Mouse (Mus musculus) kidney, postnatal 0 days (tissue): ENCODE data around the gene Usp8. TPM values are rescaled to one million over a fixed set of nuclear protein-coding genes. Genes with fewer than 3 reads are reported as not detected.
A peak's percentile ranks its signal among the peaks of the same experiment; 100 is the strongest.

ENCODE experiments used
- ATAC-seq: fragments of 200-750 bp; cut with Nextera tagmentation; replicated peaks from 2 replicates; pipeline ENCODE4 v1.8.0; 2017; ENCODE audit warnings: low read depth, moderate number of reproducible peaks, moderate TSS enrichment, moderate library complexity; ENCODE audit not compliant: low FRiP score
- DNase-seq: peaks from one replicate; pipeline ENCODE4 v3.0.0-alpha.2; 2016; ENCODE audit warnings: low spot score
- H3K27ac ChIP-seq: fragments of 300-500 bp; sonication (generic); 2 replicates; pipeline ENCODE4 v1.5.1; 2014; ENCODE audit warnings: mild to moderate bottlenecking
- H3K27me3 ChIP-seq: fragments of 300-500 bp; sonication (generic); 2 replicates; pipeline ENCODE4 v1.6.1; 2014; ENCODE audit warnings: low read length, mixed read lengths; ENCODE audit not compliant: insufficient read depth
- H3K36me3 ChIP-seq: fragments of 300-500 bp; sonication (generic); 2 replicates; pipeline ENCODE4 v1.6.1; 2014; ENCODE audit warnings: low read length, mixed read lengths; ENCODE audit not compliant: insufficient read depth
- H3K4me1 ChIP-seq: fragments of 300-500 bp; sonication (generic); replicated peaks from 2 replicates; pipeline ENCODE4 v1.6.1; 2014; ENCODE audit warnings: antibody characterized with exemption, low read length, mixed read lengths; ENCODE audit not compliant: insufficient read depth
- H3K4me2 ChIP-seq: fragments of 300-500 bp; sonication (generic); 2 replicates; pipeline ENCODE4 v1.6.1; 2014; ENCODE audit warnings: mild to moderate bottlenecking, low read length, moderate library complexity, mixed read lengths
- H3K4me3 ChIP-seq: fragments of 300-500 bp; sonication (generic); replicated peaks from 2 replicates; pipeline ENCODE4 v1.5.1; 2014; ENCODE audit warnings: low read depth, low read length
- H3K9ac ChIP-seq: fragments of 300-500 bp; sonication (generic); 2 replicates; pipeline ENCODE4 v1.6.1; 2014; ENCODE audit warnings: low read depth, low read length
- H3K9me3 ChIP-seq: fragments of 300-500 bp; sonication (generic); replicated peaks from 2 replicates; pipeline ENCODE4 v1.6.1; 2016; ENCODE audit warnings: low read length, inconsistent platforms, mixed read lengths
- CTCF ChIP-seq: IDR thresholded peaks from 2 replicates; pipeline ENCODE4 v1.5.1; 2016; ENCODE audit warnings: antibody characterized with exemption, low read depth, mild to moderate bottlenecking, moderate library complexity
- WGBS: fragments of 180-500 bp; shearing (Covaris S2); extraction: QIAGEN DNeasy Blood & Tissue Kit; methylation state at CpG from one replicate; pipeline ENCODE4 v1.1.7; 2014; 5-methylcytosine and 5-hydroxymethylcytosine counted together
- polyA plus RNA-seq: library from polyadenylated mRNA; unstranded; fragments of >200 nt; fragmentation: Nextera tagmentation; extraction: Ambion mirVana; gene quantifications from 2 replicates; pipeline ENCODE4 v1.2.1, GENCODE M21; 2015

The Usp8 gene
- polyA plus RNA-seq, 1 experiment from 2014 or later, result 35.7 TPM

DNA sequence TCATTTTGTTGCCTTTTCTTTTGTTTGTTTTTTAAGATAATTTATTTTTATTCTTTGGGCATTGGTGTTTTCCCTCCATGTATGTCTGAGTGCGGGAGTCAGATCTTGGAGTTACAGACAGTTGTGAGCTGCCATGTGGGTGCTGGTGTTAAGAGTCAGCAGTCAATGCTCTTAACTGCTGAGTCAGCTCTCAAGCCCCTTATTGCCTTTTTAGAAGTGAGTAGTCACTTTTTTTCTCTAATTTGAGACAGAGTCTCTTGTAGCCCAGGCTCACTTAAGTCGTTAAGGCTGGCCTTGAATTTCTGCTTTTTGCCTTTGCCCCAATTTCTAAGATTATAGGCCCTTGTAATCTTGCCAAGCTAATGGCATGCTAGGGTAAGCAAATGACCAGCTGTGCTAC, 23.4 kb downstream of the Usp8 start:
- Histone ChIP-seq H3K9me3 (no peaks in the 10 kb centered on the region), H3K4me2 (no peak overlapping the region), H3K4me1 (no peaks in the 10 kb centered on the region), H3K9ac (no peak overlapping the region), H3K4me3 (no peak overlapping the region), H3K36me3 (peaks cover 42% of the 10 kb centered on the region), H3K27me3 (no peaks in the 10 kb centered on the region), H3K27ac (no peak overlapping the region)
- no peak for ATAC-seq
- no peak for TF ChIP-seq CTCF
- no peak for DNase-seq
- 89% methylated on average over 2 of the region's 2 CpGs for WGBS

DNA sequence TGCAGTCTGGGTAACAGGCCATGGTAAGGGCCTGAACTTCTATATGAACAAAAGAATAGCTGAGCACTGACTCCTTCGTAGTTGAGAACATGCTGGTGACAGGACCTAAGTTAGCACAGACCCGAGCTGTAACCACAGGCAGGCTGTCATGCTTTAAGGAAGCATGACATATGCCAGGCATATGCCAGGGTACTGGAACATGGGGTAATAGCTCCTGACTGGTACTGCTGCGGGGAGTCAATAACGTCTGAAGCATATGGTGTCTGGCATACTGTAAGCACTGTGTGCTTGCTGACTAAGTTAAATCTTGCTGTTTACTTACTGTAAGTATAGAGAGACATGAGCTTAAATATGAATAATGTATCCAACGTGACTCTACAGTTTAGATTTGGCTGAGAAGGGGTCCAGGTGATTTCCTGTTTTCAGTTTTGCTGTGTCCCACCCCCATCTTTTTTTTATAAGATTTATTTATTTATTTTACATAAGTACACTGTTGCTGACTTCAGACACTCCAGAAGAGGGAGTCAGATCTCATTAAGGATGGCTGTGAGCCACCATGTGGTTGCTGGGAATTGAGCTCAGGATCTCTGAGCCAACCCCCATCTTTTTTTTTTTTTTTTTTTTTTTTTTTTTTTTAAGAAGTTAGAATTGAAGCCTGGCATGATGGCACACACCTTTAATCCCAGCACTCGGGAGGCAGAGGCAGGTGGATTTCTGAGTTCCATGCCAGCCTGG, 28.4 kb downstream of the Usp8 start:
- Histone ChIP-seq H3K4me2 (no peak overlapping the region), H3K9me3 (no peaks in the 10 kb centered on the region), H3K36me3 (peaks cover 53% of the 10 kb centered on the region), H3K4me1 (no peaks in the 10 kb centered on the region), H3K27ac (no peak overlapping the region), H3K4me3 (no peak overlapping the region), H3K9ac (no peak overlapping the region), H3K27me3 (no peaks in the 10 kb centered on the region)
- TF ChIP-seq CTCF, result peak; percentile 37
- ATAC-seq, result no peak
- 85% methylated on average over 6 of the region's 6 CpGs for WGBS
- no peak for DNase-seq

DNA sequence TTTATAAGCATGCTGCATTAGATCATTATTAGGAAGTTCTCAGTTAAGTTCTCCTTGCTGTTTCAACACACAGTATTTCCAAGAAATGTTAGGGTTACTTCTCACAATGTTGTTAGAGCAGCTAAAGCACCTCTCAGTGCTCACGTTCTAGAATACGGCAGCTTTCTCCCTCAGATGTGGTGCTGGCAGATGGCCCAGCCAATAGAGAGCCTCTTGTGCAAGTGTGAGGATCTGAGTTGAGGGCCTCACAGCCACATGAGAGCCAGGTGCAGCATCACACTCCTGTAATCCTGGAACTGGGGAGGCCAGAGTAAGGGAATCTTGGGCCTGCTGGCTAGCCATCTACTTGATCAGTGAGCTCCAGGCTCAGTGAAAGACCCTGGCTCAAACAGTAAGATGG, 33.2 kb downstream of the Usp8 start:
- no peak overlapping the region for H3K27ac ChIP-seq
- H3K9ac ChIP-seq, result no peak overlapping the region
- no peak for TF ChIP-seq CTCF
- no peak for DNase-seq
- H3K36me3 ChIP-seq, result peaks cover 50% of the 10 kb centered on the region
- 85% methylated on average over 2 of the region's 2 CpGs for WGBS
- H3K4me2 ChIP-seq, result no peak overlapping the region
- no peak overlapping the region for H3K4me3 ChIP-seq
- ATAC-seq, result no peak
- H3K27me3 ChIP-seq, result no peaks in the 10 kb centered on the region
- H3K4me1 ChIP-seq, result no peaks in the 10 kb centered on the region
- H3K9me3 ChIP-seq, result no peaks in the 10 kb centered on the region

DNA sequence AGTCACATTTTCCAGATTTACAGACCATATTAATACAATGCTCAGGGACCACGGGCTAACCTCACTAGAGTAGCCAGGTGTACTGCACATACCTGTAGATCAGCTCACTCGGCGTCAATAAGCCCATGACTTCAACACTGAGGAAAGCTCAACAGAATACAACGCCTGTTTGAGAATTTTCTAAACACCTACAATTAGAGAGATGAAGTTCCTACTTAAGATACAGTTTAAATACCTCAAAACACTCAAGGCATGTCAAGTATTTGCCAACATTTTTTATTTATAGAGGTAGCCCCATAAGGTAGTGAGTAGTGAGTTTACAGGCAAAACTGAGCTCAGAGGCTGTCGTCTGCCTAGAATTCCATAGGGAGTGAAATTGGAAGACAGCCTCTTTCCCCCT, 36.3 kb downstream of the Usp8 start:
- TF ChIP-seq CTCF, result no peak
- Histone ChIP-seq H3K27me3 (no peaks in the 10 kb centered on the region), H3K9me3 (no peaks in the 10 kb centered on the region), H3K27ac (no peak overlapping the region), H3K4me2 (no peak overlapping the region), H3K4me3 (no peak overlapping the region), H3K36me3 (peaks cover 52% of the 10 kb centered on the region), H3K4me1 (no peaks in the 10 kb centered on the region), H3K9ac (no peak overlapping the region)
- ATAC-seq (no peak), DNase-seq (no peak)
- 85% methylated on average over 5 of the region's 5 CpGs for WGBS

DNA sequence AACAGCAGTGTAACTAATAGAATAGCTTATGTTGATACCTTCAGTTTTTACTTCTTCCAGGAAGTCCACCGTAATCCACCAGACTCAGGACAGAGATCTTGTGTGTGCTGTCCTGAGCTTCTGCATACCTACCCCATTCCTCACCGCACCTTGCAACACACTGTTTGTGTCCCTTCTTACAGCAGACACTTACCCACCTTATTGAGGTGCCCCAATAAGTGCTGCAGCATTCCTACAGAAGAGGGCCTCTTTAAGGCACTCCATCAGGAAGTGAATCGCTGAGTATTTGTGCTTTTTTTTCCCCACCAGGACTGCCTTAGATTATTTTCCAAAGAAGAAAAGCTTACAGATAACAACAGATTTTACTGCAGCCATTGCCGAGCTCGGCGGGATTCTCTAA, 48.5 kb downstream of the Usp8 start:
- Histone ChIP-seq H3K4me1 (no peaks in the 10 kb centered on the region), H3K27ac (no peak overlapping the region), H3K9me3 (no peaks in the 10 kb centered on the region), H3K36me3 (peaks cover 78% of the 10 kb centered on the region), H3K4me2 (no peak overlapping the region), H3K9ac (no peak overlapping the region), H3K4me3 (no peak overlapping the region), H3K27me3 (no peaks in the 10 kb centered on the region)
- DNase-seq (no peak), ATAC-seq (no peak)
- WGBS, result 98% methylated on average over 6 of the region's 6 CpGs
- TF ChIP-seq CTCF, result no peak

DNA sequence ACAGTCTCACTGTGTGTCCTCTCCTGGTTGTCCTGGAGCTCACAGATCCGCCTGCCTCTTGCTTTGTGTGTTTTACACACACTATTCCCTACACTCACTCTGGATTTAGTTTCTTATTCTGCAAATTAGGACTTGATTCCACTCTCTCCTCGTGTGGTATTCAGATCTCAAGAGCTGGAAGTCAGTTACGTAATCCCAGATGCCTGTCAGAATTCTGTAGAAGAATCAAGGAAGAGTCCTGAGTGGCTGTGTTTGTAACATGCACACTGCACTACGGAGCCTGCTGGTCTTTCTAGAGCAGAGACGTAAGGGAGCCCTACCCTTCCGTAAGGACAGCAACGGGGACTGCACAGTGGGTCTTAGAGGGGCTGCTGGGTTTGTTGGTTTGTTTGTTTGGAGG, 52.2 kb downstream of the Usp8 start:
- H3K4me2 ChIP-seq, result no peak overlapping the region
- WGBS, result 92% methylated on average over 7 of the region's 7 CpGs
- no peak overlapping the region for H3K9ac ChIP-seq
- TF ChIP-seq CTCF, result no peak
- no peaks in the 10 kb centered on the region for H3K4me1 ChIP-seq
- DNase-seq (no peak), ATAC-seq (no peak)
- H3K36me3 ChIP-seq, result peaks cover 60% of the 10 kb centered on the region
- no peaks in the 10 kb centered on the region for H3K27me3 ChIP-seq
- no peaks in the 10 kb centered on the region for H3K9me3 ChIP-seq
- H3K4me3 ChIP-seq, result no peak overlapping the region
- H3K27ac ChIP-seq, result no peak overlapping the region
